In the genomic region with DNA sequence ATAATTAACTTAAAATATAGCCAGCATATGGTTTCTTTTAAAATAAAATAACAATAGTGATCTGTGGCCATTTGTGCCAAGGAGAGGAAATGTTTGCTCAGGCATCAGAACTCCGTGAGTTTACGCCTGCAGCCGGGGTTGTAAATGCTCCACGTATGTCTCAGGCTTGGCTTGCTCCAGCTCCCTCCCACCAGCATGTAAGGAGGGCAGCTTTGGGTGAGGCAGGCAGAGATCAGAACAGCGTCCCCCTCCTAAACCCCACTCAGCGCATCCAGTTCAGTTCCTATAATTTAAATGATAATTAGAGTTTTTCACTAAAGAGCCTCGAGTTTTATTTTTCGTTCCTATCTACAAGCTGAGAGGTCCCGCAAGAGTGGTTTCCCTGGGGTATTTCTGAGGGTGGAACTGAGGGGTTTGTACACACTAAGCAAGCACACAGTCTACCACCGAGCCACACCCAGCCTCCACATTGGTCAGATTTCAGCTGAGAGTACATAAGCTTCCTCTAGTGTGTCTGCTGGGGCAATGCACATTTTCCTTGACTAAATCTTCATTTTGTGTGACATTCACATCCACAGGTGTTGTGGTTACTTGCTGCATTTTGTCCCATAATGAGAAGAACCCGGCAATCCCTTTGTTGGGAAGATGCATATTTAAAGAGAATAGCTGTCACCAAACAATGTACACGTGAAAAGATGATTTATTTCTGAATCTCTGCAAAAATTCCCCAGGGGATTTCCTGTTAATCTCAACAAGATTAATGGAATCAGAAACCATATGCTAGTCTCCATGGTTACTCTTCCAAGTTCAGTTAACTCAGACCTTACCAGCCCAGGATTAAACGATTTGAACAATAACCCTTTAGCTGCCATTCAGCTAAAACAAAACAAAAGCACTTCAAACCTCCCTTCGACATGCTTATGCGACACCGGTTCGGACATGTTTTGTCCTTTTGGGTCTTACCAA, we compare ENCODE assay signal across 14 mouse cellular contexts.
DNase-seq lines count a peak whose midpoint lies in the region; ATAC-seq lines count a peak whose summit lies in the region.
"Had no signal": no experiment of that assay in that cellular context is flagged by ENCODE, and none has a peak within 500 bp of the region (broad histone marks: within the 10 kb centered on the region; RNA-seq: fewer than 3 reads in every experiment).

No protein-coding gene starts in this region.

- no peaks in the 10 kb centered on the region for H3K27me3 ChIP-seq in neural tube, embryonic 11.5 days (ENCODE audit: control insufficient read depth, insufficient read depth, low read length)
- H3K27me3 ChIP-seq in hindbrain, embryonic 12.5 days: no peaks in the 10 kb centered on the region
- no peaks in the 10 kb centered on the region for H3K27me3 ChIP-seq in midbrain, embryonic 13.5 days
- H3K27me3 ChIP-seq: heart, embryonic 13.5 days; stomach, embryonic 15.5 days had no signal

- H3K4me3 ChIP-seq in neural tube, embryonic 11.5 days (ENCODE audit: low read depth, low read length): no peak overlapping the region
- H3K4me3 ChIP-seq in hindbrain, embryonic 12.5 days: no peak overlapping the region
- no peak overlapping the region for H3K4me3 ChIP-seq in midbrain, embryonic 13.5 days (replicated peaks)
- H3K4me3 ChIP-seq: heart, embryonic 13.5 days; stomach, embryonic 15.5 days had no signal

- H3K9ac ChIP-seq in neural tube, embryonic 11.5 days (ENCODE audit: low read length): no peak overlapping the region
- no peak overlapping the region for H3K9ac ChIP-seq in hindbrain, embryonic 12.5 days
- H3K9ac ChIP-seq in midbrain, embryonic 13.5 days (replicated peaks): 0 out of 2 replicates have a peak overlapping the region, but pooled peaks have one; percentile 23
- H3K9ac ChIP-seq: heart, embryonic 13.5 days; stomach, embryonic 15.5 days had no signal

- 59% methylated on average over 17 of the region's 17 CpGs for WGBS in neural tube, embryonic 11.5 days
- 45% methylated on average over 17 of the region's 17 CpGs for WGBS in hindbrain, embryonic 12.5 days
- 25% methylated on average over 17 of the region's 17 CpGs for WGBS in midbrain, embryonic 13.5 days

- no peaks in the 10 kb centered on the region for H3K9me3 ChIP-seq in neural tube, embryonic 11.5 days (ENCODE audit: control insufficient read depth, low read length)
- H3K9me3 ChIP-seq in hindbrain, embryonic 12.5 days (replicated peaks): no peaks in the 10 kb centered on the region
- H3K9me3 ChIP-seq in midbrain, embryonic 13.5 days: no peaks in the 10 kb centered on the region
- H3K9me3 ChIP-seq: heart, embryonic 13.5 days; stomach, embryonic 15.5 days had no signal

- H3K4me1 ChIP-seq in neural tube, embryonic 11.5 days (ENCODE audit: control insufficient read depth, insufficient read depth, low read length): no peaks in the 10 kb centered on the region
- peaks cover 25% of the 10 kb centered on the region for H3K4me1 ChIP-seq in hindbrain, embryonic 12.5 days
- peaks cover 28% of the 10 kb centered on the region for H3K4me1 ChIP-seq in midbrain, embryonic 13.5 days (replicated peaks)
- H3K4me1 ChIP-seq: stomach, embryonic 15.5 days had no signal

- ATAC-seq in neural tube, embryonic 11.5 days (ENCODE audit: insufficient read depth, low FRiP score, low TSS enrichment): peak; percentile 82
- peak; percentile 83 for ATAC-seq in hindbrain, embryonic 12.5 days (ENCODE audit: low FRiP score)
- peak; percentile 85 for ATAC-seq in midbrain, embryonic 13.5 days

- peak; percentile 56 for DNase-seq in neural tube, embryonic 11.5 days (ENCODE audit: low spot score)
- no peak for DNase-seq in neural tube, embryonic 10.5 days (ENCODE audit: extremely low spot score, low spot score)
- DNase-seq in kidney, postnatal 25 days: no peak
- no peak for DNase-seq in cerebellum, adult 9-11 months
- DNase-seq in spleen, adult 18-20 months: no peak
- DNase-seq in kidney, adult 8-10 months: no peak
- DNase-seq: kidney, postnatal 14 days; lung, postnatal 10 days; right cerebral cortex, postnatal 4 days had no signal

- no peaks in the 10 kb centered on the region for H3K36me3 ChIP-seq in neural tube, embryonic 11.5 days (ENCODE audit: control insufficient read depth, insufficient read depth, low read length)
- no peaks in the 10 kb centered on the region for H3K36me3 ChIP-seq in hindbrain, embryonic 12.5 days
- no peaks in the 10 kb centered on the region for H3K36me3 ChIP-seq in midbrain, embryonic 13.5 days
- H3K36me3 ChIP-seq: heart, embryonic 13.5 days; stomach, embryonic 15.5 days had no signal

- no peak overlapping the region for H3K4me2 ChIP-seq in neural tube, embryonic 11.5 days (ENCODE audit: low read depth)
- peak overlapping the region; percentile 15; the same call in 1 of the 2 replicates for H3K4me2 ChIP-seq in hindbrain, embryonic 12.5 days (replicated peaks)
- peak overlapping the region; percentile 23 for H3K4me2 ChIP-seq in midbrain, embryonic 13.5 days (replicated peaks)
- H3K4me2 ChIP-seq: heart, embryonic 13.5 days; liver, embryonic 11.5 days; stomach, embryonic 15.5 days had no signal

- peak overlapping the region; percentile 2; the same call in 1 of the 2 replicates for H3K27ac ChIP-seq in neural tube, embryonic 11.5 days (ENCODE audit: low read depth, low read length)
- H3K27ac ChIP-seq in hindbrain, embryonic 12.5 days: peak overlapping the region; percentile 84
- H3K27ac ChIP-seq in midbrain, embryonic 13.5 days: peak overlapping the region; percentile 80
- H3K27ac ChIP-seq: heart, embryonic 13.5 days; stomach, embryonic 15.5 days had no signal

Comparison
In these comparisons a context has a peak if more than half of its experiments do, and no peak if none do; other contexts are left out.
1. H3K27ac ChIP-seq: peak in every context shown above with its lines; median percentile 84 in hindbrain, embryonic 12.5 days; 80 in midbrain, embryonic 13.5 days; 2 in neural tube, embryonic 11.5 days.